Mouse (Mus musculus): ENCODE measurements around the gene Eif3k.

DNA sequence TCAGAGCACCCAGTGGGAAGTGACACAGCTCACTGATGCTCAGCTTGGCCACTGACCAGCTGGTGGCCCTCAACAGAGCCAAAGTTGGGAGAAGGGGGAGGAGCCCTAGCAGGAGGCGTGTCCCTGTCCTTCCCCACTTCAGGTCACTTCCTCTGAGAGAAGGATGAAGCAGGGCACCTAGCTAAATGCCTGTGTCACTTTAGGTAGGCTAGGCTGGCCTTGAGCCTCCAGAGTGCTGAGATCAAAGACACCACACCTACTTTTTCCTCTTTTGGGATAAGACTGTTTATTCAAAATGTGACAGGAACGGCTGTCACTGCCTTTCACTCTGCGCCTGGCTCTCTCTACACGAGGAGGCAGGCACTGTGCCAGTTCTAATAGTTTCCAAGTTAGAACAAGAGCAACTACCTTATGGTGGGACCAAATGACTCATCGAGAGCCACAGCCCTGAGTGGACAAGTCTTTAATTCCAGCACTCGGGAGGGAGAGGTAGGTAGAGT is 9.8 kb downstream of the Eif3k start:
- TF ChIP-seq CTCF (IDR thresholded peaks at IDR 0.05): no peak
- TF ChIP-seq POLR2A (IDR thresholded peaks at IDR 0.05; ENCODE audit: insufficient read depth, low read depth, low read length): no peak
- no peak for TF ChIP-seq EP300 (IDR thresholded peaks at IDR 0.05; ENCODE audit: insufficient read depth, low read depth, low read length)

Data from heart, adult 2 months (tissue).